Mouse (Mus musculus): ENCODE data around the gene Slc6a17.

DNA sequence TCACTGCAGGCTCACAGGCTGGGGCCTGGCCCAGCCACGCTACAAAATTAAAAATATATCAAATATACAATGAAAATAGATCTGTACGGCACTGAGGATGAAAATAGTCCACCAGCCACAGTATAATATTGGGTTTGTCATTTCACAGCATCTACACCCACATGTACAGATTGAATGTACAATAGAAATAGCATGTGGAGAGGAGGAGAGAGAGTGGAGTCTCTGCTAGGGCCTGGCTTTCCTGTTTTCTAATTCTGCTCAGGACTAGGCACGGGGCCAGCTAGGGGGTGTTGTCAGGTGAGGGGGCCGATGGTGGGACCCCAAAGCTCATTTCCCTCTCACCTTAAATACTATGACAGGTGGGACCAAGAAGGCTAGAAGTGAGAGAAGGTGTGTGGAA lies 48.8 kb downstream of the Slc6a17 start:
- no peak for TF ChIP-seq CTCF (conservative IDR thresholded peaks at IDR 0.05; ENCODE audit: low read length)
- no peak for TF ChIP-seq NANOG (IDR thresholded peaks at IDR 0.05; ENCODE audit: borderline replicate concordance, low read length)
